Mouse (Mus musculus) erythroblast, embryonic 14.5 days (primary cell): ENCODE results near the gene Plekhh2.

Source experiments
- GATA1 ChIP-seq: IDR thresholded peaks from 2 replicates; pipeline ENCODE4 v1.6.1; 2012; ENCODE audit warnings: low read length, inconsistent platforms, mixed read lengths
- TAL1 ChIP-seq: IDR thresholded peaks from 3 replicates; pipeline ENCODE4 v1.6.1; 2012; ENCODE audit warnings: low read length, inconsistent platforms, mixed read lengths

DNA sequence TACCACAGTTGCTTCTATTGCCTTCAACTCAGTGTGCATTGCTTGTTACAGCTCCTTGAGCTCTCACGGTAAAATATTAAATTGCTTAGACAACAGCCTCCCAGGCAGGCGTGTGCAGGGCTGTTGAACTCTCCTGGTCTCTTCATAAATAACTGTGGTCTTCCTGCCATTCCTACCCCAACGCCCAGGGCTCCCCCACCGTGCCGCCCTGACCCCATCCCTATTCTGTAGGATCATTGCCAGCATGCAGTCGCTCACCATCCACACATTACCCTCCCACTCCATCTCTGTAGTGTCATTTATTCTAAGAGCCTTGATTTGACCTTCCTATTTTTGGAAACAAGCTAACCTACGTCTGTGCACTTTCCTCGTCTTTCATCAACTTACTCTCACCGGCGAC lies 153.4 kb downstream of the Plekhh2 start:
- no peak for TF ChIP-seq TAL1
- TF ChIP-seq GATA1: no peak
